ENCODE assay signal across 7 mouse cellular contexts in genomic region chr13:54591776-54592356, GRCm38 (mm10). TPM values are rescaled to one million over a fixed set of nuclear protein-coding genes. Genes with fewer than 3 reads are reported as not detected.
A peak's percentile ranks its signal among the peaks of the same experiment; 100 is the strongest.
DNase-seq lines count a peak whose midpoint lies in the region; ATAC-seq lines count a peak whose summit lies in the region.

No protein-coding gene starts in this region.

- peaks cover 14% of the 10 kb centered on the region; the same call in 1 of the 2 replicates for H3K36me3 ChIP-seq in hindbrain, embryonic 12.5 days
- peaks cover 34% of the 10 kb centered on the region for H3K36me3 ChIP-seq in hindbrain, embryonic 10.5 days
- H3K36me3 ChIP-seq in embryonic facial prominence, embryonic 10.5 days (replicated peaks): peaks cover 47% of the 10 kb centered on the region
- H3K36me3 ChIP-seq in hindbrain, embryonic 14.5 days (replicated peaks; ENCODE audit: control insufficient read depth, insufficient read depth): peaks cover 51% of the 10 kb centered on the region
- H3K36me3 ChIP-seq in midbrain, embryonic 13.5 days: peaks cover 28% of the 10 kb centered on the region

- no peak for ATAC-seq in hindbrain, embryonic 12.5 days (ENCODE audit: low FRiP score)
- ATAC-seq in hindbrain, embryonic 14.5 days (ENCODE audit: low FRiP score): no peak
- ATAC-seq in midbrain, embryonic 13.5 days: no peak

- H3K9me3 ChIP-seq in hindbrain, embryonic 12.5 days (replicated peaks): no peaks in the 10 kb centered on the region
- H3K9me3 ChIP-seq in hindbrain, embryonic 10.5 days: no peaks in the 10 kb centered on the region
- no peaks in the 10 kb centered on the region for H3K9me3 ChIP-seq in embryonic facial prominence, embryonic 10.5 days
- H3K9me3 ChIP-seq in hindbrain, embryonic 14.5 days (ENCODE audit: control insufficient read depth, low read length): no peaks in the 10 kb centered on the region
- H3K9me3 ChIP-seq in midbrain, embryonic 13.5 days: no peaks in the 10 kb centered on the region

- WGBS in hindbrain, embryonic 12.5 days: 86% methylated on average over 8 of the region's 8 CpGs
- WGBS in hindbrain, embryonic 10.5 days: 91% methylated on average over 8 of the region's 8 CpGs
- 92% methylated on average over 8 of the region's 8 CpGs for WGBS in embryonic facial prominence, embryonic 10.5 days
- 94% methylated on average over 8 of the region's 8 CpGs for WGBS in hindbrain, embryonic 14.5 days
- WGBS in midbrain, embryonic 13.5 days: 94% methylated on average over 8 of the region's 8 CpGs

- no peak overlapping the region for H3K27ac ChIP-seq in hindbrain, embryonic 12.5 days
- no peak overlapping the region for H3K27ac ChIP-seq in hindbrain, embryonic 10.5 days
- H3K27ac ChIP-seq in embryonic facial prominence, embryonic 10.5 days (replicated peaks): no peak overlapping the region
- H3K27ac ChIP-seq in hindbrain, embryonic 14.5 days: no peak overlapping the region
- no peak overlapping the region for H3K27ac ChIP-seq in midbrain, embryonic 13.5 days

- H3K4me2 ChIP-seq in hindbrain, embryonic 12.5 days (replicated peaks): peak overlapping the region; percentile 74; the same call in 1 of the 2 replicates
- peak overlapping the region; percentile 70 for H3K4me2 ChIP-seq in hindbrain, embryonic 14.5 days (replicated peaks)
- H3K4me2 ChIP-seq in midbrain, embryonic 13.5 days (replicated peaks): peak overlapping the region; percentile 81

- H3K9ac ChIP-seq in hindbrain, embryonic 12.5 days: no peak overlapping the region
- peak overlapping the region; percentile 16; the same call in 1 of the 2 replicates for H3K9ac ChIP-seq in hindbrain, embryonic 14.5 days
- H3K9ac ChIP-seq in midbrain, embryonic 13.5 days (replicated peaks): no peak overlapping the region

- H3K27me3 ChIP-seq in hindbrain, embryonic 12.5 days: no peaks in the 10 kb centered on the region
- H3K27me3 ChIP-seq in hindbrain, embryonic 10.5 days (ENCODE audit: insufficient read depth, poor library complexity, severe bottlenecking): no peaks in the 10 kb centered on the region
- no peaks in the 10 kb centered on the region for H3K27me3 ChIP-seq in embryonic facial prominence, embryonic 10.5 days (replicated peaks; ENCODE audit: low read depth, poor library complexity, severe bottlenecking)
- no peaks in the 10 kb centered on the region for H3K27me3 ChIP-seq in hindbrain, embryonic 14.5 days (ENCODE audit: control insufficient read depth, insufficient read depth, low read length)
- H3K27me3 ChIP-seq in midbrain, embryonic 13.5 days: no peaks in the 10 kb centered on the region

- no peak for DNase-seq in hindbrain, embryonic 10.5 days (ENCODE audit: low spot score)
- DNase-seq in embryonic facial prominence, embryonic 10.5 days (ENCODE audit: low spot score): no peak
- no peak for DNase-seq in hindbrain, embryonic 14.5 days (ENCODE audit: low spot score)
- DNase-seq in spleen, adult 18-20 months: no peak
- DNase-seq in T-cell, adult 2 months (ENCODE audit: low spot score): no peak

- peaks cover 21% of the 10 kb centered on the region for H3K4me1 ChIP-seq in hindbrain, embryonic 12.5 days
- H3K4me1 ChIP-seq in hindbrain, embryonic 10.5 days (replicated peaks): peaks cover 31% of the 10 kb centered on the region
- H3K4me1 ChIP-seq in embryonic facial prominence, embryonic 10.5 days: peaks cover 30% of the 10 kb centered on the region
- peaks cover 23% of the 10 kb centered on the region for H3K4me1 ChIP-seq in hindbrain, embryonic 14.5 days (replicated peaks; ENCODE audit: control insufficient read depth, insufficient read depth, low read length)
- peaks cover 28% of the 10 kb centered on the region for H3K4me1 ChIP-seq in midbrain, embryonic 13.5 days (replicated peaks)

- H3K4me3 ChIP-seq in hindbrain, embryonic 12.5 days: no peak overlapping the region; the same call in 1 of the 2 replicates
- H3K4me3 ChIP-seq in hindbrain, embryonic 10.5 days: no peak overlapping the region
- peak overlapping the region; percentile 94 for H3K4me3 ChIP-seq in embryonic facial prominence, embryonic 10.5 days
- H3K4me3 ChIP-seq in hindbrain, embryonic 14.5 days (replicated peaks; ENCODE audit: low read length): peak overlapping the region; percentile 64; the same call in 1 of the 2 replicates
- peak overlapping the region; percentile 90; the same call in 1 of the 2 replicates for H3K4me3 ChIP-seq in midbrain, embryonic 13.5 days (replicated peaks)

RNA-seq across cellular contexts. Expression of gene Higd2a, which starts 1.9 kb away (rescaled TPM):
- polyA plus RNA-seq in hindbrain, embryonic 12.5 days (2016; fragmentation: Nextera tagmentation; extraction: Ambion mirVana): 171 and 172 TPM in 2 replicates
- polyA plus RNA-seq in hindbrain, embryonic 10.5 days (2016; fragmentation: Nextera tagmentation; extraction: Ambion mirVana): 163 and 174 TPM in 2 replicates
- 144 and 154 TPM in 2 replicates for polyA plus RNA-seq in embryonic facial prominence, embryonic 10.5 days (2016; fragmentation: Nextera tagmentation; extraction: Ambion mirVana)
- 261 and 275 TPM in 2 replicates for polyA plus RNA-seq in hindbrain, embryonic 14.5 days (2014; fragmentation: Nextera tagmentation; extraction: Ambion mirVana)
- polyA plus RNA-seq in midbrain, embryonic 13.5 days (2015; fragmentation: Nextera tagmentation; extraction: Ambion mirVana): 212 and 224 TPM in 2 replicates

RNA-seq across cellular contexts. Expression of gene Nop16, which starts 2.0 kb away (rescaled TPM):
- polyA plus RNA-seq in hindbrain, embryonic 12.5 days (2016; fragmentation: Nextera tagmentation; extraction: Ambion mirVana): 57.1 and 57.8 TPM in 2 replicates
- 80.8 and 101 TPM in 2 replicates for polyA plus RNA-seq in hindbrain, embryonic 10.5 days (2016; fragmentation: Nextera tagmentation; extraction: Ambion mirVana)
- 112 and 117 TPM in 2 replicates for polyA plus RNA-seq in embryonic facial prominence, embryonic 10.5 days (2016; fragmentation: Nextera tagmentation; extraction: Ambion mirVana)
- polyA plus RNA-seq in hindbrain, embryonic 14.5 days (2014; fragmentation: Nextera tagmentation; extraction: Ambion mirVana): 42.1 and 46.7 TPM in 2 replicates
- 51.2 and 53.2 TPM in 2 replicates for polyA plus RNA-seq in midbrain, embryonic 13.5 days (2015; fragmentation: Nextera tagmentation; extraction: Ambion mirVana)

RNA-seq across cellular contexts. Expression of gene Arl10, which starts 17.1 kb away (rescaled TPM):
- 52.1 and 54.2 TPM in 2 replicates for polyA plus RNA-seq in hindbrain, embryonic 12.5 days (2016; fragmentation: Nextera tagmentation; extraction: Ambion mirVana)
- polyA plus RNA-seq in hindbrain, embryonic 10.5 days (2016; fragmentation: Nextera tagmentation; extraction: Ambion mirVana): 28.8 and 35.8 TPM in 2 replicates
- polyA plus RNA-seq in embryonic facial prominence, embryonic 10.5 days (2016; fragmentation: Nextera tagmentation; extraction: Ambion mirVana): 28.8 and 29.6 TPM in 2 replicates
- polyA plus RNA-seq in hindbrain, embryonic 14.5 days (2014; fragmentation: Nextera tagmentation; extraction: Ambion mirVana): 83.0 and 88.8 TPM in 2 replicates
- polyA plus RNA-seq in midbrain, embryonic 13.5 days (2015; fragmentation: Nextera tagmentation; extraction: Ambion mirVana): 76.0 and 84.9 TPM in 2 replicates

RNA-seq across cellular contexts. Expression of gene Cltb, which starts 19.3 kb away (rescaled TPM):
- 54.4 and 58.2 TPM in 2 replicates for polyA plus RNA-seq in hindbrain, embryonic 12.5 days (2016; fragmentation: Nextera tagmentation; extraction: Ambion mirVana)
- 21.4 and 35.4 TPM in 2 replicates for polyA plus RNA-seq in hindbrain, embryonic 10.5 days (2016; fragmentation: Nextera tagmentation; extraction: Ambion mirVana)
- 14.2 and 16.9 TPM in 2 replicates for polyA plus RNA-seq in embryonic facial prominence, embryonic 10.5 days (2016; fragmentation: Nextera tagmentation; extraction: Ambion mirVana)
- 177 and 198 TPM in 2 replicates for polyA plus RNA-seq in hindbrain, embryonic 14.5 days (2014; fragmentation: Nextera tagmentation; extraction: Ambion mirVana)
- polyA plus RNA-seq in midbrain, embryonic 13.5 days (2015; fragmentation: Nextera tagmentation; extraction: Ambion mirVana): 84.2 and 91.1 TPM in 2 replicates

RNA-seq across cellular contexts. Expression of gene 4833439L19Rik, which starts 26.6 kb away (rescaled TPM):
- 235 and 241 TPM in 2 replicates for polyA plus RNA-seq in hindbrain, embryonic 12.5 days (2016; fragmentation: Nextera tagmentation; extraction: Ambion mirVana)
- 228 and 273 TPM in 2 replicates for polyA plus RNA-seq in hindbrain, embryonic 10.5 days (2016; fragmentation: Nextera tagmentation; extraction: Ambion mirVana)
- 200 and 207 TPM in 2 replicates for polyA plus RNA-seq in embryonic facial prominence, embryonic 10.5 days (2016; fragmentation: Nextera tagmentation; extraction: Ambion mirVana)
- 237 and 263 TPM in 2 replicates for polyA plus RNA-seq in hindbrain, embryonic 14.5 days (2014; fragmentation: Nextera tagmentation; extraction: Ambion mirVana)
- polyA plus RNA-seq in midbrain, embryonic 13.5 days (2015; fragmentation: Nextera tagmentation; extraction: Ambion mirVana): 269 and 271 TPM in 2 replicates

Comparison
In these comparisons a context has a peak if more than half of its experiments do, and no peak if none do; other contexts are left out.
1. H3K4me3 ChIP-seq: peak in embryonic facial prominence, embryonic 10.5 days (single experiment), hindbrain, embryonic 14.5 days (single experiment) and midbrain, embryonic 13.5 days (single experiment); none in hindbrain, embryonic 12.5 days (single experiment) and hindbrain, embryonic 10.5 days (single experiment).
2. Peak in every context shown above with its lines, with median percentiles within 50 percentile points of each other: H3K4me2 ChIP-seq.